Mouse (Mus musculus) CH12.LX (cell line): Measurements from ENCODE around the gene Sipa1. TPM values are rescaled to one million over a fixed set of nuclear protein-coding genes. Genes with fewer than 3 reads are reported as not detected.
A peak's percentile ranks its signal among the peaks of the same experiment; 100 is the strongest.

Source experiments
- DNase-seq: peaks from one replicate; pipeline ENCODE4 v3.0.0-alpha.2; 2013; ENCODE audit errors: extremely low read depth
- H3K27ac ChIP-seq: 2 replicates; pipeline ENCODE4 v1.5.1; 2012; ENCODE audit warnings: low read depth, mild to moderate bottlenecking, control low read depth, moderate library complexity; ENCODE audit not compliant: insufficient read depth
- H3K27me3 ChIP-seq: replicated peaks from 2 replicates; pipeline ENCODE3; 2012; ENCODE audit warnings: inconsistent platforms
- H3K36me3 ChIP-seq, 2 experiments: replicated peaks in 1 of 2; 2 replicates each; pipeline versions ENCODE3 to v1.6.1; 2012; ENCODE audit warnings: inconsistent platforms in 1 of 2, low read length in 1 of 2, mild to moderate bottlenecking in 1 of 2, mixed read lengths in 1 of 2, moderate library complexity in 1 of 2; ENCODE audit not compliant: control insufficient read depth in 1 of 2, insufficient read depth in 1 of 2
- H3K4me1 ChIP-seq, 2 experiments: 2 replicates each; pipeline ENCODE4 v1.6.1; 2012; ENCODE audit warnings: inconsistent platforms in 1 of 2, moderate library complexity in 1 of 2; ENCODE audit not compliant: insufficient read depth in 2 of 2, control insufficient read depth in 1 of 2
- H3K4me2 ChIP-seq: 2 replicates; pipeline ENCODE4 v1.6.1; 2012; ENCODE audit warnings: low read depth, mild to moderate bottlenecking, control low read depth; ENCODE audit not compliant: poor library complexity, insufficient read depth, severe bottlenecking
- H3K4me3 ChIP-seq, 3 experiments: fragments of 150-350 bp in 1 of 3; sonication (generic) in 1 of 3; replicated peaks in 1 of 3; 2 replicates each; pipeline versions ENCODE3 to v1.5.1; 2011 to 2012; ENCODE audit warnings: low read depth in 2 of 3, low read length in 2 of 3, mild to moderate bottlenecking in 2 of 3, moderate library complexity in 2 of 3, control low read depth in 1 of 3, improper control_type of control experiment in 1 of 3, inconsistent platforms in 1 of 3, mixed read lengths in 1 of 3; ENCODE audit not compliant: poor library complexity in 1 of 3
- H3K79me2 ChIP-seq: replicated peaks from 2 replicates; pipeline ENCODE4 v1.6.1; 2012; ENCODE audit warnings: mild to moderate bottlenecking, moderate library complexity; ENCODE audit not compliant: control insufficient read depth, poor library complexity, insufficient read depth, severe bottlenecking; ENCODE audit errors: extremely low read depth
- H3K9ac ChIP-seq: 2 replicates; pipeline ENCODE4 v1.6.1; 2012; ENCODE audit warnings: low read depth, mild to moderate bottlenecking, control low read depth, moderate library complexity; ENCODE audit not compliant: insufficient read depth
- H3K9me3 ChIP-seq: replicated peaks from 2 replicates; pipeline ENCODE3; 2012; ENCODE audit warnings: low read length, inconsistent platforms, mixed read lengths
- BHLHE40 ChIP-seq: IDR thresholded peaks from 2 replicates; pipeline ENCODE4 v1.6.1; 2011; ENCODE audit warnings: mild to moderate bottlenecking, low read depth, low read length, improper control_type of control experiment
- CHD1 ChIP-seq: IDR thresholded peaks from 2 replicates; pipeline ENCODE4 v1.6.1; 2012; ENCODE audit warnings: low read depth, low read length, improper control_type of control experiment, inconsistent platforms
- CHD2 ChIP-seq: IDR thresholded peaks from 2 replicates; pipeline ENCODE4 v1.6.1; 2011; ENCODE audit warnings: low read length, improper control_type of control experiment
- CTCF ChIP-seq, 2 experiments: IDR thresholded peaks in 1 of 2; conservative IDR thresholded peaks in 1 of 2; 2 replicates each; pipeline ENCODE4 v1.5.1; 2011 to 2012; ENCODE audit warnings: low read depth in 2 of 2, low read length in 2 of 2, improper control_type of control experiment in 1 of 2, inconsistent platforms in 1 of 2, mild to moderate bottlenecking in 1 of 2, moderate library complexity in 1 of 2
- E2F4 ChIP-seq: IDR thresholded peaks from 2 replicates; pipeline ENCODE4 v1.6.1; 2011; ENCODE audit warnings: low read depth, low read length, improper control_type of control experiment; ENCODE audit not compliant: insufficient replicate concordance
- ELF1 ChIP-seq: IDR thresholded peaks from 2 replicates; pipeline ENCODE4 v1.6.1; 2014; ENCODE audit warnings: low read depth, mild to moderate bottlenecking, inconsistent platforms, low read length, improper control_type of control experiment
- EP300 ChIP-seq: IDR thresholded peaks from 2 replicates; pipeline ENCODE4 v1.6.1; 2011; ENCODE audit warnings: low read length, improper control_type of control experiment
- ETS1 ChIP-seq: conservative IDR thresholded peaks from 2 replicates; pipeline ENCODE4 v1.6.1; 2012; ENCODE audit warnings: low read depth, mild to moderate bottlenecking, inconsistent platforms, low read length, improper control_type of control experiment, moderate library complexity
- GABPA ChIP-seq: IDR thresholded peaks from 2 replicates; pipeline ENCODE4 v1.6.1; 2012; ENCODE audit warnings: low read depth, low read length, improper control_type of control experiment, inconsistent platforms; ENCODE audit not compliant: insufficient replicate concordance
- HCFC1 ChIP-seq: IDR thresholded peaks from 2 replicates; pipeline ENCODE4 v1.6.1; 2012; ENCODE audit warnings: low read depth, mild to moderate bottlenecking, inconsistent platforms, low read length, improper control_type of control experiment
- IRF4 ChIP-seq: IDR thresholded peaks from 2 replicates; pipeline ENCODE4 v1.6.1; 2014; ENCODE audit warnings: low read depth, mild to moderate bottlenecking, inconsistent platforms, low read length, improper control_type of control experiment
- JUN ChIP-seq: IDR thresholded peaks from 2 replicates; pipeline ENCODE4 v1.6.1; 2011; ENCODE audit warnings: low read depth, mild to moderate bottlenecking, low read length, improper control_type of control experiment, moderate library complexity; ENCODE audit not compliant: insufficient read depth
- JUND ChIP-seq: conservative IDR thresholded peaks from 2 replicates; pipeline ENCODE4 v1.6.1; 2011; ENCODE audit warnings: low read depth, low read length, improper control_type of control experiment
- KAT2A ChIP-seq: IDR thresholded peaks from 2 replicates; pipeline ENCODE4 v1.6.1; 2012; ENCODE audit warnings: low read length, improper control_type of control experiment, inconsistent platforms; ENCODE audit not compliant: insufficient replicate concordance
- MAFK ChIP-seq: IDR thresholded peaks from 2 replicates; pipeline ENCODE4 v1.6.1; 2011; ENCODE audit warnings: low read length, improper control_type of control experiment; ENCODE audit not compliant: insufficient replicate concordance
- MAX ChIP-seq: IDR thresholded peaks from 2 replicates; pipeline ENCODE4 v1.6.1; 2011; ENCODE audit warnings: low read length, improper control_type of control experiment
- MAZ ChIP-seq: IDR thresholded peaks from 2 replicates; pipeline ENCODE4 v1.6.1; 2012; ENCODE audit warnings: low read depth, mild to moderate bottlenecking, inconsistent platforms, low read length, improper control_type of control experiment, moderate library complexity
- MEF2A ChIP-seq: IDR thresholded peaks from 2 replicates; pipeline ENCODE4 v1.6.1; 2014; ENCODE audit warnings: low read depth, mild to moderate bottlenecking, inconsistent platforms, low read length, improper control_type of control experiment, borderline replicate concordance
- MXI1 ChIP-seq: IDR thresholded peaks from 2 replicates; pipeline ENCODE4 v1.6.1; 2011; ENCODE audit warnings: mild to moderate bottlenecking, low read depth, low read length, improper control_type of control experiment
- MYC ChIP-seq: IDR thresholded peaks from 2 replicates; pipeline ENCODE4 v1.6.1; 2011; ENCODE audit warnings: low read depth, mild to moderate bottlenecking, improper control_type of control experiment, low read length
- NELFE ChIP-seq: IDR thresholded peaks from 2 replicates; pipeline ENCODE4 v1.6.1; 2011; ENCODE audit warnings: low read depth, low read length, improper control_type of control experiment
- NRF1 ChIP-seq: IDR thresholded peaks from 2 replicates; pipeline ENCODE4 v1.6.1; 2014; ENCODE audit warnings: low read depth, mild to moderate bottlenecking, inconsistent platforms, low read length, improper control_type of control experiment, moderate library complexity
- PAX5 ChIP-seq: IDR thresholded peaks from 2 replicates; pipeline ENCODE4 v1.6.1; 2012; ENCODE audit warnings: low read length, inconsistent platforms, mixed read lengths
- POLR2A ChIP-seq: IDR thresholded peaks from 2 replicates; pipeline ENCODE4 v1.6.1; 2011; ENCODE audit warnings: low read depth, mild to moderate bottlenecking, improper control_type of control experiment, low read length
- POLR2AphosphoS2 ChIP-seq: IDR thresholded peaks from 2 replicates; pipeline ENCODE4 v1.6.1; 2011; ENCODE audit warnings: low read depth, low read length, improper control_type of control experiment
- RAD21 ChIP-seq: IDR thresholded peaks from 2 replicates; pipeline ENCODE4 v1.6.1; 2011; ENCODE audit warnings: low read depth, mild to moderate bottlenecking, low read length, improper control_type of control experiment, moderate library complexity
- RCOR1 ChIP-seq: conservative IDR thresholded peaks from 2 replicates; pipeline ENCODE4 v1.6.1; 2012; ENCODE audit warnings: low read depth, mild to moderate bottlenecking, inconsistent platforms, low read length, improper control_type of control experiment
- SIN3A ChIP-seq: IDR thresholded peaks from 2 replicates; pipeline ENCODE4 v1.6.1; 2012; ENCODE audit warnings: low read length, improper control_type of control experiment, inconsistent platforms
- SMC3 ChIP-seq: IDR thresholded peaks from 2 replicates; pipeline ENCODE4 v1.6.1; 2011; ENCODE audit warnings: low read depth, low read length, improper control_type of control experiment
- TBP ChIP-seq: conservative IDR thresholded peaks from 2 replicates; pipeline ENCODE4 v1.6.1; 2011; ENCODE audit warnings: low read depth, low read length, improper control_type of control experiment
- TCF12 ChIP-seq: IDR thresholded peaks from 2 replicates; pipeline ENCODE4 v1.6.1; 2014; ENCODE audit warnings: low read depth, mild to moderate bottlenecking, inconsistent platforms, low read length, improper control_type of control experiment
- UBTF ChIP-seq: IDR thresholded peaks from 2 replicates; pipeline ENCODE4 v1.6.1; 2012; ENCODE audit warnings: low read depth, mild to moderate bottlenecking, inconsistent platforms, low read length, improper control_type of control experiment, moderate library complexity
- USF1 ChIP-seq: IDR thresholded peaks from 2 replicates; pipeline ENCODE4 v1.6.1; 2014; ENCODE audit warnings: low read depth, mild to moderate bottlenecking, inconsistent platforms, low read length, improper control_type of control experiment
- USF2 ChIP-seq: conservative IDR thresholded peaks from 2 replicates; pipeline ENCODE4 v1.6.1; 2011; ENCODE audit warnings: low read depth, low read length, improper control_type of control experiment
- ZC3H11A ChIP-seq: IDR thresholded peaks from 2 replicates; pipeline ENCODE4 v1.6.1; 2012; ENCODE audit warnings: low read depth, mild to moderate bottlenecking, inconsistent platforms, low read length, improper control_type of control experiment
- ZKSCAN1 ChIP-seq: IDR thresholded peaks from 2 replicates; pipeline ENCODE4 v1.6.1; 2012; ENCODE audit warnings: low read depth, inconsistent platforms, low read length, improper control_type of control experiment, borderline replicate concordance
- ZMIZ1 ChIP-seq: IDR thresholded peaks from 2 replicates; pipeline ENCODE4 v1.6.1; 2012; ENCODE audit warnings: low read depth, mild to moderate bottlenecking, inconsistent platforms, low read length, improper control_type of control experiment
- ZNF384 ChIP-seq: IDR thresholded peaks from 2 replicates; pipeline ENCODE4 v1.6.1; 2012; ENCODE audit warnings: low read depth, low read length, improper control_type of control experiment, inconsistent platforms
- dilution Hi-C: fragments of 300-500 bp; cut with MboI; formaldehyde crosslinking; loops from 2 replicates; pipeline ENCODE4 v1.14.3; 2020; ENCODE audit warnings: low sequenced_read_pairs; ENCODE audit not compliant: extremely low pct_unique_long_range_greater_than_20kb, extremely low pct_ligation_motif_present
- in situ Hi-C: fragments of 300-500 bp; cut with MboI; formaldehyde crosslinking; loops from 3 replicates; pipeline ENCODE4 v1.14.3; 2019; ENCODE audit warnings: low sequenced_read_pairs, low pct_ligation_motif_present, low pct_unique_long_range_greater_than_20kb, mixed read lengths
- polyA plus RNA-seq: library from polyadenylated mRNA; unstranded; fragments of >175 nt; gene quantifications from 2 replicates; pipeline ENCODE4 v1.2.1, GENCODE M21; 2012; ENCODE audit warnings: low read depth; ENCODE audit not compliant: insufficient read length
- total RNA-seq, 2 experiments: library from RNA; depleted of rRNA; stranded (reverse); fragments of 300-350 nt in 1 of 2; fragments of >200 nt in 1 of 2; gene quantifications; 2 replicates each; pipeline ENCODE4 v1.2.3; 2012 to 2014

Sipa1 gene
- total and polyA plus RNA-seq, 3 experiments = 17.6 to 54.6 (median 51.1) TPM

DNA sequence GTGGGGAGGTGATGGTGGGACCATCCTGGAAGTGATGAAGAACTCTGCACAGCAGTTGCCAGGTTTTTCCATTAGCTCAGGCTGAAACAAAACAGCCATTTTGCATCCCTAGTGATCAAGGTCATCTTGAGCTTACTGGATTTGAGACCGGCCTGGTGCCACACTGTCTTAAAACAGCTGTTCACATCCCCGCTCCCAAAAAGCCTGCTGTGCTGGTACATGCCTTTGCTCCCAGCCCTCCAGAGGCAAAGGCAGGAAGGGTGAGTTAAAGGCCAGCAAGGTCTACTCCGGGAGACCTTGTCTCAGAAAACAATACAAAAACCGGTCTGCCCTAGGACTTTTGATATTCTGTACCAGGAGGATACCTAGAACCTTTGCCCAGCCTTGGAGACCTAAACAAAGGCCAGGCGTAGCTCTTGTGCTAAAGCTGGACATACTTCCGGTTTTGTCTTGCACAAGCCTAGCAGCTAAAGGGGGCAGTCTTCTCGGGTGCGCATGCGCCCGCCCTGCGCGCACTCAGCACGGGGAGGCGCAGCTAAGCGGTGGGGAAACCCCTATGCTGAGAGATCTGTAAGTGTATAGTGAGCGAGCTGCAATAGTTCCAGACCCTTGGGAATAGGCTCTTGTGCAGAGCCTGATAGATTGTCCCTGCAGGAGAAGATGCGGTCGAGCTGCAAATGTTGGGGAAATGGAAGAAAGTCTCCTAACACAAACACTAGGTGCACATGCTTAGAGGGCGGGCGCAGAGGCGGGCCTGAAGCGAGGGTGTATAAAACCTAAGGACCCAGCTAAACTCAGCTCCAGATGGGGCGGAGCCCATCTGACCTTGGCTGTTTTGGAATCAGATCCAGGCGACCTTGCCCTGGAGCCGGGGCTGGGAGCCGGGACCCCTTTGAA is 14.9 kb downstream of the Sipa1 start:
- Histone ChIP-seq H3K27ac (peak overlapping the region; percentile 76), H3K9me3 (no peaks in the 10 kb centered on the region), H3K4me3 (no peak overlapping the region), H3K79me2 (no peaks in the 10 kb centered on the region), H3K9ac (peak overlapping the region; percentile 47), H3K36me3 (peaks cover 64 to 86% of the 10 kb centered on the region in 2 experiments), H3K4me1 (peaks cover 9 to 23% of the 10 kb centered on the region in 2 experiments), H3K4me2 (peak overlapping the region; percentile 42), H3K27me3 (no peaks in the 10 kb centered on the region)
- TF ChIP-seq POLR2AphosphoS2 = 0 out of 2 replicates have a peak, but pooled peaks have one; percentile 19
- no peak for TF ChIP-seq E2F4
- no peak for TF ChIP-seq HCFC1
- TF ChIP-seq MEF2A = no peak
- peak; percentile 7; the same call in 1 of the 2 replicates for TF ChIP-seq IRF4
- no peak for TF ChIP-seq SIN3A
- TF ChIP-seq TCF12 = 0 out of 2 replicates have a peak, but pooled peaks have one; percentile 30
- TF ChIP-seq USF2 = no peak; the same call in 1 of the 2 replicates
- TF ChIP-seq ZKSCAN1 = no peak
- TF ChIP-seq ZMIZ1 = no peak; the same call in none of the 2 replicates
- TF ChIP-seq RAD21 = no peak
- TF ChIP-seq JUND = no peak
- no peak; the same call in 1 of the 2 replicates for TF ChIP-seq CHD2
- no peak for TF ChIP-seq MYC
- no peak for TF ChIP-seq MAZ
- TF ChIP-seq SMC3 = no peak
- no peak for TF ChIP-seq EP300
- no peak for TF ChIP-seq KAT2A
- peak; percentile 29; the same call in 1 of the 2 replicates for TF ChIP-seq BHLHE40
- TF ChIP-seq JUN = no peak
- peak; percentile 95 for TF ChIP-seq ELF1
- TF ChIP-seq MAFK = no peak
- peak; percentile 52; the same call in 1 of the 2 replicates for TF ChIP-seq NELFE
- no peak for TF ChIP-seq USF1
- TF ChIP-seq RCOR1 = no peak
- peak in 1 of 2 experiments; percentile 19; a peak in 1 of 4 replicates for TF ChIP-seq CTCF (conservative IDR thresholded peaks at IDR 0.05 in 1 of 2, IDR thresholded peaks at IDR 0.05 in 1 of 2; ENCODE audit: low read depth in 2 of 2, low read length in 2 of 2)
- no peak for TF ChIP-seq MXI1
- TF ChIP-seq ZNF384 = no peak
- peak; percentile 99 for TF ChIP-seq NRF1
- peak; percentile 74 for TF ChIP-seq POLR2A
- TF ChIP-seq PAX5 = no peak
- TF ChIP-seq GABPA = no peak
- TF ChIP-seq ZC3H11A = no peak
- TF ChIP-seq ETS1 = no peak
- no peak for TF ChIP-seq MAX
- no peak for TF ChIP-seq UBTF
- TF ChIP-seq TBP = peak; percentile 59; the same call in 1 of the 2 replicates
- no peak for TF ChIP-seq CHD1
- peak; percentile 92 for DNase-seq
- dilution Hi-C loops = no loop called here
- in situ Hi-C loops = no loop called here
